Mouse (Mus musculus): ENCODE results near the gene Acox1.
A peak's percentile ranks its signal among the peaks of the same experiment; 100 is the strongest.

Acox1 gene

DNA sequence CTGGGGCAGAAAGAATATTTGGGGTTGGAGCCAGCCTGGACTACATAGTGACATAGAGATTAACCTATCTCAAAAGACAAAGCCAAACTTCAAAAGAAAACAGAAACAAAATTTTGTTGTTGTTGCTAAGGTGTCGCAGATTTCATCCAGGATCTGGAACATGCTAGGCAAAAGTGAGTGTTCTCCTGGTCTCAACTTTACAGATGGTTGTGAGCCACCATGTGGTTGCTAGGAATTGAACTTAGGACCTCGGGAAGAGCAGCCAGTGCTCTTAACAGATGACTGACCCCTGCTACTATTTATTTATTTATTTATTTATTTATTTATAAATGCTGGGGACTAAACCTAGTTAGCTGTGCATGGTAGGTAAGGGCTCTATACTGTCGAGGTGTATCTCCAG, 2.5 kb downstream of the Acox1 start:
- no peak for TF ChIP-seq GATA4 (IDR thresholded peaks at IDR 0.05; ENCODE audit: insufficient replicate concordance, low read length)

DNA sequence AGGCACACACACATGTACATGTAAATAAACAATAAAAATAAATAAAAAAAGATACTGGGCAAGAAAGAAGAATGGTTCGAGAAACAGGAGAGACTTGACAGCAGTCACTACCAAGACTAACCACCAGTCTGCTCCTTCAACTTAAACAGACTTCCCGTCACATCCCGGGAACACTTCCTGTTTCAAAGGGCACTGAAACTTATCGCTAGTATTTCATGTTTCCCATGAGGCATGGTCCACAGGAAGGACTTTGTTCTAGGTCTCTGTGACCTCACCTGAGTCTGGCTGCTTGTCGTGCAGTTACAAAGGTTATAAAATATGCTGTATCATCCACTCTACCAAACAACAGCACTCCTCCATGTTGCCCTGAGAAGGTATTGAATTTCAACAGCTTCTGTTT, 3.6 kb downstream of the Acox1 start:
- peak; percentile 56; the same call in 1 of the 2 replicates for TF ChIP-seq GATA4 (IDR thresholded peaks at IDR 0.05; ENCODE audit: insufficient replicate concordance, low read length)

DNA sequence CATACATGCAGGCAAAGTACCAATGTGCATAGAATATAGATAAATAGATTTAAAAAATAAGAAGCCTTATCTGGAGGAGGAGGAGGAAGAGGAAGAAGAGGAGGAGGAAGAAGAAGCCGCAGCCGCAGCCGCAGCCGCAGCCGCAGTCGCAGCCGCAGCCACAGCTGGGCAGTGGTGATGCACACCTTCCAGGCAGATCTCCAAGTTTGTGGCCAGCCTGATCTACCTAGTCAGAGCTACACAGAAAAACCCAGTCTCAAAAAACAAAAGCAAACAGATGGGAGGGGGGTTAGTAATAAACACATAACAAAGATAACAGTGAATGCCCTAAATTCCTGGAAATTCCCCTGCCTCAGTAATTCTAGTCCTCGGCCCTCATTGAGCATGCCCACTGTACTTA, 4.2 kb downstream of the Acox1 start:
- no peak for TF ChIP-seq GATA4 (IDR thresholded peaks at IDR 0.05; ENCODE audit: insufficient replicate concordance, low read length)

DNA sequence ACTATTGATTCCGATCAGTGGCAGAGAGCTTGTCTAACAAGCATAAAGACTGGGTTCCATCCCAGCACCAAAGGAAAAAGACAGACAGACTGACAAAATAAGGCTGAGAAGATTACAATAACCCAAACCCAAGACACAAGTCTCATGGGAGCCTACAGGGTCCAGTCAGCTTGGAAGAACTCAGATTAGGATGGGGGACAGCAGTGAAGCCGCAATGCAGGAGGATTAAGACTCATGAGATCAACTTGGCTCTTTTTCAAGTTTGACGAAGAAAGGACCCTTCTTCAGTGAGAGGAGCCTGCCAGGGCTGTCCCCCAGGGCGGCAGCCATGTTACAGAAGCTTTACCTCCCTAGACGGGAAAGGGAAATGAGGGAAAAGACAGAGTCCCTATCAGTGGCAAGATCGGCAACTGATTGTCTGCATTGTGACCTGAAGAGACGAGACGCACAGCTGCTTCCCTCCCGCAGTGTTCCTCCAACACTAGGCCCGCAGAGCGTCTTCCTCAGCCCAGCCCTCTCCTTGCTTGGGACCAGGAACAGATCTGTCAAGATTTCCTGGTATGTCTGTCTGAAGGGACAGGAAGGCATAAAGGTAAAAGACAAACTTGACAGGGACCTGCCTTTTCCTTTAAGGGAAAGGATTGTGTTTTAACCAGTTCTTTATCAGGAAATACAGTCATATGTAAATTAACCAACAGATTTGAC, 11.5 kb downstream of the Acox1 start:
- TF ChIP-seq GATA4 (IDR thresholded peaks at IDR 0.05; ENCODE audit: insufficient replicate concordance, low read length): no peak

DNA sequence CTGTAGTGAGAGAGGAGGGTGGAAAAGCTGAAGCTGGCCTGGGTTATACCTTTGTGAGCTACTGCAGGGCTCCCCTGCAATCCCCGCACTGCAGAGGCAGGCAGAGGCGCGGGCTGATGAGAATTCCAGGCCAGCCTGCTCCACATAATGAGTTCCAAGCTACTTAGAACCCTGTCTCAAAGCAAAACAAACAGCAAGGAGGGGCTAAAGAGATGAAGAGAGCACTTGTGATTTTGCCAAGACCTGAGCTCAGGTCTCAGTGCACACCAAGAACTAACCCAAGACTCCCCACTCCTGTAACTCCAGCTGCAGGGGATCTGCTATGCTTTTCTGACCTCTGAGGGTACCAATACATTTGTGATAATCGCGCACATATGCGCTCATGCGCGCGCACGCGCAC, 12.5 kb downstream of the Acox1 start:
- TF ChIP-seq GATA4 (IDR thresholded peaks at IDR 0.05; ENCODE audit: insufficient replicate concordance, low read length): no peak

DNA sequence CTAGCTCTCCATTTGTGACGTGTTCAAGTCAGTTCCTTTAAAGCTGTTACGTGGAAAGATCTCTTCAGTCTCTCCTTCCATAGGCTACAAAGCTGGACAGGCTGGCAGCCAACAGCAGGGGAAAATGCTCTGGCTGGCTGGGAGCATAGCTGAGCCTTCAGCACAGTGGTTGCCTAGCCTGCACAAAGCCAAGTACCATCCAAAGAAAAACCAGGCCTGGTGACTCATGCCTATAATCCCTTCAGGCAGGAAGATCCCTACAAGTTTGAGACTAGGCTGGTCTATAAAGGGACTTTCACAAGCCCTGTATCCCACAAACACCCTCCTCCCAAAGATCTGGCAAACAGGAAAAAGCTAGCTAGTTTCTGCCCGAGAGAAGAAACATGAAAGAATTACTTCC, 13.0 kb downstream of the Acox1 start:
- TF ChIP-seq GATA4 (IDR thresholded peaks at IDR 0.05; ENCODE audit: insufficient replicate concordance, low read length): no peak

DNA sequence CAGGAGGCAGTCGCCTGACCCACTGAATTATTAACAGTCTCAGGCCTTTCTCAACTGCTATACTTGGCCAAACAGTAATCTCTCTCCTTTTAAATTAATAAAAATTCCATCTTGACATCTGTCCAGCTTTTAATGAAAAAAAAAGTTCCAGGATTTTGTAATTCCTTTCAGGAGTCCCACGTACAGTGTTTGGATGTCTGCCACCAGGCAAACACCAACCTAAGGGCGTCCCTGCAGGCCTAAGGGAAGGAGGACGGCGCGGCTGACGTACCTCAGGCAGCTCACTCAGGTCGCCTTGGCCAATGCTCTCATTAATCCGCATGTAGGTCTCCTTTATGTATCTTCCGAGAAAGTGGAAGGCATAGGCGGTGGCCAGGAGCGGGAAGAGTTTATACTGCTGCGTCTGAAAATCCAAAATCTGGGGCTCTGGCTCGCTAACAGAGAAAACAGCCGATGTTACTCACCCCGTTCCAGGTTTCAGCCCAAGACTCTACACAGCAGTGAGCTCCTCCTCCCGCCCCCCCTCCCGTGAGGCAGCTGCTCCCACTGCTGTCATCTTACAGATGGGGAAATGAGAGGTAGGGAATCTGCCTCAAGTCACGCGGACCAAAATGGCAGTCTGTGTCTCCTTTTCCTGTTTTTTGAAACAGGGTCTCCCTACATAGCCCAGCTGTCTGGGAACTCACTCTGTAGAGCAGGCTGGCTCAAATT, 20.3 kb downstream of the Acox1 start:
- no peak for TF ChIP-seq GATA4 (IDR thresholded peaks at IDR 0.05; ENCODE audit: insufficient replicate concordance, low read length)

DNA sequence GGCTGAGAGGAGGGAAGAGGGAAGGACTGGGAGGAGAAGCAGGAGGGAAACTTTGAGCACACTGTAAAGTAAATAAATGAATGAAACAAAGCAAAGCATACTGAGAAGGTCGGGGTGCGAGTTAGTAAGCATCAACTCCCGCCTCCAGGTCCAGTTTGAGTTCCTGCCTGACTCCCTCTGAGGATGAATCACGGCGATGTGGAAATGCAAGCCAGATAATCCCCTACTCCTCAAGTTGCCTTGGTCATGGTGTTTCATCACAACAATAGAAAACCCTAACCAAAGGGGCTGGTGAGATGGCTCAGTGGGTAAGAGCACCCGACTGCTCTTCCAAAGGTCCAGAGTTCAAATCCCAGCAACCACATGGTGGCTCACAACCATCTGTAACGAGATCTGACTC, 22.8 kb downstream of the Acox1 start:
- no peak for TF ChIP-seq GATA4 (IDR thresholded peaks at IDR 0.05; ENCODE audit: insufficient replicate concordance, low read length)

DNA sequence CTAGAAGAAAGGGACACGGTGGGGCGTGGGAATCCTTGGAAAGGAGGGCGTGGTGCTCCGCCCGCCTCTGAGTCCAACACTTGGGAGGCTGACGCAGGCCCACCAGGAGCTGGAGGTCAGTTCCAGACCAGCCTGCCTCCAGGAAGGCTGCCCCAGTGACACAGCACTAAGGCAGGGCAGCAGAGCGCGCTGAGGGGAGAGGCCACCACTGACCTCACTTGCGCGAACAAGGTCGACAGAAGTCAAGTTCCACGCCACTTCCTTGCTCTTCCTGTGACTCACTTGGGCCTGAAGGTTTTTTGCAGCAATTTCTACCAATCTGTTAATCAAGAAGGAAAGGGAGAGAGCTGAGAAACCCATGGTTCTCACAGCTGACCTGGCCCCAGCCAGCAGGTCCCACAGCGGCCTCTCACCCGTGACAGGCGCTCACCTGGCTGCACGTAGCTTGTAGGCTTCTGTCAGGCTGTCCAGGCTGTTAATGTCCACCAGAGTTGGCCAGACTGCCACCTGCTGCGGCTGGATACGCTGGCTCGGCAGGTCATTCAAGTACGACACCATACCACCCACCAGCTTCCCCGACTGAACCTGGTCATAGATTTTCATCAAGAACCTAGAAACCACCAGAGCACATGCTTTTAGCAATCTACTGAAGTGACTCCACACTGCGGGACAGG, 23.9 kb downstream of the Acox1 start:
- no peak for TF ChIP-seq GATA4 (IDR thresholded peaks at IDR 0.05; ENCODE audit: insufficient replicate concordance, low read length)

DNA sequence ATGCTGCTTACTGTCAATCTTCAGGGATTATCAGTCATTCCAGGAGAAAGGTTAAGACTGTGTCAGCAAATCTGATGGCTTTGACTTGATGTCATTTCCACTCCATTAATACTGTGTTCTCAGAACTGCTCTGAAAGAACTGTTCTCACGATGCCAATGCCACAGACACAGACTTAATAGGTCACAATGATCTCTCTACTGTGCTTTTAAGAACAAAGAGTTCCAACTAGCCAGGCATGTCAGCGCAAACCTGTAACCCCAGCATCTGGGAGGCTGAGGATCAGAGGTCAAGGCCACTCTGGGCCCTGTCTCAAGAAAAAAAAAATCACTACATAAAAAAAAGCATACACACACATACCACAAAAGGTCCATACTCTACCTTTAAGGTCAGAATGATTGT, 26.9 kb downstream of the Acox1 start:
- TF ChIP-seq GATA4 (IDR thresholded peaks at IDR 0.05; ENCODE audit: insufficient replicate concordance, low read length): no peak

DNA sequence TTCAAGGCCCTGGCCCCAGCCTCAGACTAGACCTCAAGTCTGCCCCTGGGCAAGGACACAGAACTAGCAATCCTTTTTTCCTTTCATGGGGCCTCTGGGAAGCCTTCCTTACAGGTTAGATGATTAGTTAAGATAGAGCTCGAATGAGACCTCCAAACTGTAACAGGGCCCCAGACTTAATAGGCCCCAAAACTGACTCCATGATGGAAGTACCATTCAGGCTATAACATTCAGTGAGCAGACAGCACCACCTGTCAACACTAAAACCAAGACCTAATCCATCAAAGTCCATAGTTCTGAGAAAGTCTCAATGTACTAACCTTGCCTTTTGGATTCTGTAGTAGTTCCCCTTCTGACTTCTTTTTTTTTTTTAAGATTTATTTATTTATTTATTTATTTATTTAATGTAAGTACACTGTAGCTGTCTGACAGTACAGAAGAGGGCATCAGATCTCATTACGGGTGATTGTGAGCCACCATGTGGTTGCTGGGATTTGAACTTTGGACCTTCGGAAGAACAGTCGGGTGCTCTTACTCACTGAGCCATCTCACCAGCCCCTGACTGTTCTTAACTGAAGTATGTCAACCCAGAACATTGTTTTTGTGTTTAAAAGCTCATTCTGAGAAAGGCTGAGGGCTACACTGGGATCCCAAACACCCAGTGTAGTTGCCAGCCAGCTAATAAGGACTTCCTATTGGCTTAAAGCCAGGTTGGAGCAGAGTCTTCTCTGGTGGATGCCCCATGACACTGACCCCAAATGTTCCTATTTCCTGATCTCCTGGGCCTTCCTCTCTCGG, 28.6 kb downstream of the Acox1 start:
- TF ChIP-seq GATA4 (IDR thresholded peaks at IDR 0.05; ENCODE audit: insufficient replicate concordance, low read length): no peak

DNA sequence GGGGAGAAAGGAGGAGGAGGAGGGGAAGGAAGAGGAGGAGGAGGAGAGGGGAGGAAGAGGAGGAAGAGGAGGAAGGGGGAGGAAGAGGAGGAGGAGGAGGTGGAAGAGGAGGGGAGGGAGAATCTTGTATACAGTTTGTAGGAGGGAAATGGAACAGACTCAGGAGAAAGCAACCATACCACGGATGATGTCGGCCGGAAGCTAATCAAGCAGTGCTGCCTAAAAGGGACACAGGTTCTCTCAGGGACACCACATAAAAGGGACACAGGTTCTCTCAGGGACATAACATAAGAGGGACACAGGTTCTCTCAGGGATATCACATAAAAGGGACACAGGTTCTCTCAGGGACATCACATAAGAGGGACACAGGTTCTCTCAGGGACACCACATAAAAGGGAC, 29.6 kb downstream of the Acox1 start:
- no peak for TF ChIP-seq GATA4 (IDR thresholded peaks at IDR 0.05; ENCODE audit: insufficient replicate concordance, low read length)

DNA sequence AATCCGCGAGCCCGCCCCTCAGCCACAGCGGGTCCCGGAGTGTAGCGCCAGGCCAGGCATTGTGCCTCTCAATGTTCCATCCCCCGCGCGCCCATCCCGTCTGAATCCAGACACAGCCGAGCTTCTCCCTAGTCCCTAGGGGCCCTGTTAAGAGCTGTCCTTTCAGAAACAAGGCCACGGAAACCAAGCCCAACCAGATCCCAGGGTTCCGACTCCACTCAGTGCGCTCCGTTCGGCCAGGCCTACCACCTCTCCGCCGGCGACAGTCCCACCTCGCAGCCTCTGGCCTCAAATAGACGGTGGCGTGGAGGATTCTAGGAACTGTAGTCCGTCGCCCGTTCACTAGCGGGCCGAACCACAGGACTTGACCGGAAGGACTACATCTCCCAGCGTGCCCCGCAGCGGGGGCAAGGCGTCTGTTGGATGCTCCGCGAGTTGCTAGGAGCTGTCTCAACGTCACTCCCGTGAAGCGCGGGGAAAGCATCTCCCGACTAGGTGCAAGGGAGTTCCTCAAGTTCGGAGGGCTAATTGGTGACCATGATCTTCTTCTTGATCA, 30.9 kb downstream of the Acox1 start, which contains the start of gene Fbf1:
Gene Fbf1, minus strand, starts transcription at position 283 of the 556 bp plus-strand sequence.
- no peak; the same call in 1 of the 2 replicates for TF ChIP-seq GATA4 (IDR thresholded peaks at IDR 0.05; ENCODE audit: insufficient replicate concordance, low read length)

DNA sequence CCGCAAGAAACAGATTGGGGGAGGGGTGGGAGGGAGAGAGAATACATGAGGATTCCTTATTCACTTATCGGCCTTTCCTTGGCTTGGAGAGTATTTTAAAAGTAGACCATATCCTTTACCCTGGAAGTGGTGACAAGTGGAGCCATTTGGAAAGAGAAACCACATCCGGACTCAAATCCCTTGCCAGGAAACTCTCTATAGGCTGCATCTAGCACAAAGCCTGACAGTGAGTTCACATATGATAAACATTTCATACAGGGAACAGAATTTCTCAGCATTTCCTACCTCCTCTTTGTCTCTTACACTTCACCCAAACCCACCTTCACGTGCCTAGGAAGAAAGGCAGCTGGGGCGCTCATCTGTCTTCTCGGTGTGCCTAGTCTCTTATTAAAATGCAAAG, 31.6 kb downstream of the Acox1 start:
- TF ChIP-seq GATA4 (IDR thresholded peaks at IDR 0.05; ENCODE audit: insufficient replicate concordance, low read length): no peak

DNA sequence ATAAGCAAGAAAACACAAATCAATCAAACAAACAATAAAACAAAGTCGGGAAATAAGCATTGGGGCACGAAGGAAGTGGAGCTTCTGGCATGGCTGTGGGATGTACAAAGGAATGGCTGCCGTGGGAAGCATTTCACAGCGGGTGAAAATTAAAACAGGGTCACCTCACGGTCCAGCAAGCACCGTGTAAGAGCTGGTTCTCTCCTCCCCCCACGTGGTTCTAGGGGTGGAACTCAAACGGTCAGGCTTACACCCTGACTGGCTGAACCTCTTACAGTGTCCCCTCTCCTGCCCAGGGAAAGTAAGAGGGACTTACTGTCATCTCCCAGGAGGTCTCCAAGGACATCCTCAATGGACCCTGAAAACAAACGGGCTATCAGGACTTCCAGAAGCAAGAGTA, 35.8 kb downstream of the Acox1 start:
- TF ChIP-seq GATA4 (IDR thresholded peaks at IDR 0.05; ENCODE audit: insufficient replicate concordance, low read length): no peak
